Mouse (Mus musculus): ENCODE data around the gene Tmem86a.

DNA sequence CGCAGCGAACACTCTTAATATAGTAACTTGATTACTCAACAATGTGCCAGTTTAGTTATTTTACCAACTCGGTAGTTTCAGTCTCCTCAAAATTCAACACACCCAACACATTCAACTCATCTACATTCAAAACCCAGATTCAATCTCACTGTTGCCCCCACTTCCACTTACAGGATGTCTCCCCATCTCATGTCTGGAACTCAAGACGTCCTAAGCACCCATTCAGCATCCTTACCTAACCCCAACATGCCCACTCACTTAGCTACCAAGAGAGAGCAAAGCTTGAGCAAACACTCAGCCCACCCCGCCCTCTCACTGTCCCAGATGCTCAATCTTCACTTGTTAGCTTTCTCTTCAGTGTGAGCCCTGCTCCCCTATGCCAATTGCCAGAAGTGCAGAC lies 11.2 kb downstream of the Tmem86a start:
- TF ChIP-seq CTCF (IDR thresholded peaks at IDR 0.05; ENCODE audit: extremely low read depth, insufficient read depth, insufficient read length, insufficient replicate concordance) (no peak), POLR2A (IDR thresholded peaks at IDR 0.05; ENCODE audit: low read depth, low read length) (no peak)

All from spleen, adult 2 months (tissue).